Mouse (Mus musculus) intestine, postnatal 0 days (tissue): ENCODE results near the gene U2af2. TPM values are rescaled to one million over a fixed set of nuclear protein-coding genes. Genes with fewer than 3 reads are reported as not detected.
"Not testable (repeated sequence)": the region's sequence is repeated elsewhere in the genome, so short reads cannot be mapped to it uniquely, and the experiment has no call there.

ENCODE experiments used
- ATAC-seq: fragments of 200-750 bp; cut with Nextera tagmentation; 2 replicates; pipeline ENCODE4 v1.8.0; 2017; ENCODE audit warnings: mild to moderate bottlenecking, moderate TSS enrichment, moderate library complexity
- H3K27ac ChIP-seq: fragments of 300-500 bp; sonication (generic); 2 replicates; pipeline ENCODE4 v1.5.1; 2014; ENCODE audit warnings: mild to moderate bottlenecking, low read depth, low read length, moderate library complexity
- H3K27me3 ChIP-seq: fragments of 300-500 bp; sonication (generic); replicated peaks from 2 replicates; pipeline ENCODE4 v1.6.1; 2014; ENCODE audit warnings: low read length, mixed read lengths; ENCODE audit not compliant: control insufficient read depth, insufficient read depth
- H3K36me3 ChIP-seq: fragments of 300-500 bp; sonication (generic); 2 replicates; pipeline ENCODE4 v1.6.1; 2014; ENCODE audit warnings: mild to moderate bottlenecking, moderate library complexity; ENCODE audit not compliant: control insufficient read depth, insufficient read depth
- H3K4me1 ChIP-seq: fragments of 300-500 bp; sonication (generic); replicated peaks from 2 replicates; pipeline ENCODE4 v1.6.1; 2014; ENCODE audit warnings: antibody characterized with exemption, low read length, mixed read lengths; ENCODE audit not compliant: control insufficient read depth, insufficient read depth
- H3K4me2 ChIP-seq: fragments of 300-500 bp; sonication (generic); replicated peaks from 2 replicates; pipeline ENCODE4 v1.6.1; 2014; ENCODE audit warnings: low read depth, mild to moderate bottlenecking, moderate library complexity
- H3K4me3 ChIP-seq: fragments of 300-500 bp; sonication (generic); 2 replicates; pipeline ENCODE4 v1.5.1; 2014; ENCODE audit warnings: low read depth, low read length
- H3K9ac ChIP-seq: fragments of 300-500 bp; sonication (generic); 2 replicates; pipeline ENCODE4 v1.6.1; 2014; ENCODE audit warnings: mild to moderate bottlenecking, low read depth, low read length
- H3K9me3 ChIP-seq: fragments of 300-500 bp; sonication (generic); 2 replicates; pipeline ENCODE4 v1.6.1; 2016; ENCODE audit warnings: mixed run types; ENCODE audit not compliant: control insufficient read depth
- CTCF ChIP-seq: sonication (generic); IDR thresholded peaks from 2 replicates; pipeline ENCODE4 v1.5.1; 2016; ENCODE audit warnings: low read depth, mild to moderate bottlenecking, control low read depth, antibody characterized with exemption, moderate library complexity
- WGBS: fragments of 180-500 bp; shearing (Covaris S2); extraction: QIAGEN DNeasy Blood & Tissue Kit; methylation state at CpG from one replicate; pipeline ENCODE4 v1.1.7; 2014; 5-methylcytosine and 5-hydroxymethylcytosine counted together
- polyA plus RNA-seq: library from polyadenylated mRNA; unstranded; fragments of >200 nt; fragmentation: Nextera tagmentation; extraction: Ambion mirVana; gene quantifications from 2 replicates; pipeline ENCODE4 v1.2.1, GENCODE M21; 2015

Gene U2af2
- polyA plus RNA-seq, 1 experiment from 2014 or later, result 48.3 TPM

DNA sequence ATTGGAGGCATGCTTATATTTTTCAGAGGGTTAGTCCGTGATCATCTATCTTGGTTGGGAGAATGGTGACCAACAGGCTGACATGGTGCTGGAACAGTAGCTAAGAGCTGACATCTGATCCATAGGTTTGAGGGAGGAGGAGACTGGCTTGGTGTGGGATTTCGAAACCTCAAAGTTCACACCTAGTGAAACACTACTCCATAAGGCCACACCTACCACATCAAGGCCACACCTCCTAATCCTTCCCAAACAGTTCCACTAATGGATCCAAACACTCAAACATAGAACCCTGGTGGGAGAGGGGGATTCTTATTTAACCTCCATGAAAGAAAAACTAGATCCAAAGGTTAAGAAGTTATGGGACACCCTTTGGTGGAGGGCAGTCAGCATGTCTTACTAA is 45.0 kb upstream of the U2af2 start:
- no peak for TF ChIP-seq CTCF
- no peak for ATAC-seq
- H3K36me3 ChIP-seq, result peaks cover 19% of the 10 kb centered on the region

GRCm38 (mm10) chr7:5017352-5017751 is 44.6 kb upstream of the U2af2 start:
- Histone ChIP-seq H3K27ac (no peak overlapping the region), H3K4me1 (peaks cover 3% of the 10 kb centered on the region; the same call in 1 of the 2 replicates), H3K9ac (no peak overlapping the region), H3K4me2 (no peak overlapping the region), H3K9me3 (no peaks in the 10 kb centered on the region), H3K36me3 (peaks cover 15% of the 10 kb centered on the region), H3K27me3 (no peaks in the 10 kb centered on the region), H3K4me3 (no peak overlapping the region)
- ATAC-seq, result no peak
- peak; percentile 40 for TF ChIP-seq CTCF
- 94% methylated on average over 16 of the region's 16 CpGs for WGBS

More for the DNA sequence above, 45.0 kb upstream of the U2af2 start:
- Histone ChIP-seq H3K27ac (no peak overlapping the region), H3K9me3 (no peaks in the 10 kb centered on the region), H3K4me2 (no peak overlapping the region), H3K9ac (no peak overlapping the region), H3K4me1 (peaks cover 3% of the 10 kb centered on the region; the same call in 1 of the 2 replicates), H3K4me3 (no peak overlapping the region), H3K27me3 (no peaks in the 10 kb centered on the region)
- 96% methylated on average over 2 of the region's 2 CpGs for WGBS

DNA sequence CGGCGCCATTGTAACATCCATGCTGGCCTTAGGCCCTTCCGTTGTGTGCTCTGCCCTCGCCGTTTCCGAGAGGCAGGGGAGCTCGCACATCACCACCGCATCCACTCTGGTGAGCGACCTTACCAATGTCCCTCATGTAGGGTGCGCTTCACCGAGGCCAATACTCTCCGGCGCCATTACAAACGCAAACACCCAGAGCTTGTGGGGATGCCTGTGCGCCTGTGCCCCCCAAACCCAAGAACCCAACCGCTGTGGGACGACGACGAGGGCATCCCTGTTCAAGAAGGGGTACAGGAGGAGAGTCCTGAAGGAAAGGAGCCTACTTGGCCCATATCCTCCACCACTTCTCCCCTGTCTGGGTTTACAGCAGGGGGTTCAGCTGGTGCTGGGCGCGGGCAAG is 44.0 kb upstream of the U2af2 start:
- no peak for ATAC-seq
- no peak overlapping the region for H3K4me3 ChIP-seq
- no peaks in the 10 kb centered on the region for H3K27me3 ChIP-seq
- TF ChIP-seq CTCF, result no peak
- no peaks in the 10 kb centered on the region for H3K9me3 ChIP-seq
- H3K9ac ChIP-seq, result no peak overlapping the region
- no peak overlapping the region for H3K4me2 ChIP-seq
- H3K27ac ChIP-seq, result no peak overlapping the region
- 96% methylated on average over 21 of the region's 21 CpGs for WGBS
- H3K4me1 ChIP-seq, result peaks cover 3% of the 10 kb centered on the region; the same call in 1 of the 2 replicates
- peaks cover 10% of the 10 kb centered on the region; the same call in 1 of the 2 replicates for H3K36me3 ChIP-seq

- H3K4me3 ChIP-seq, result peak overlapping the region; percentile 88
- H3K4me1 ChIP-seq, H3K9me3 ChIP-seq, ATAC-seq, H3K27me3 ChIP-seq, H3K9ac ChIP-seq: not testable (repeated sequence)
- peaks cover 20% of the 10 kb centered on the region; the same call in 1 of the 2 replicates for H3K36me3 ChIP-seq
- peak overlapping the region; percentile 95 for H3K27ac ChIP-seq
- H3K4me2 ChIP-seq, result peak overlapping the region; percentile 75
- 22% methylated on average over 8 of the region's 8 CpGs for WGBS
Observed at GRCm38 (mm10) chr7:5019576-5019975, 42.4 kb upstream of the U2af2 start.

- peak within 1 kb of the TSS; percentile 75 for H3K4me2 ChIP-seq
- WGBS, result under 1% methylated on average over 49 of the region's 49 CpGs
- peaks cover 22% of the 10 kb centered on the region; the same call in 1 of the 2 replicates for H3K36me3 ChIP-seq
- no peaks in the 10 kb centered on the region for H3K27me3 ChIP-seq
- H3K9ac ChIP-seq, result peak within 1 kb of the TSS; percentile 96
- no peaks in the 10 kb centered on the region for H3K9me3 ChIP-seq
- peak within 1 kb of the TSS; percentile 95 for H3K27ac ChIP-seq
- peaks cover 3% of the 10 kb centered on the region; the same call in 1 of the 2 replicates for H3K4me1 ChIP-seq
- peak within 1 kb of the TSS; percentile 88 for H3K4me3 ChIP-seq
- TF ChIP-seq CTCF, result 0 out of 2 replicates have a peak, but pooled peaks have one; percentile 9
- ATAC-seq, result peak; percentile 86
Observed at GRCm38 (mm10) chr7:5020000-5020681, 41.8 kb upstream of the U2af2 start, which contains the start of the genes Zfp865 and Ccdc106. Gene Zfp865 (plus strand): TSS chr7:5020376. Gene Ccdc106 (plus strand): TSS chr7:5020553.

DNA sequence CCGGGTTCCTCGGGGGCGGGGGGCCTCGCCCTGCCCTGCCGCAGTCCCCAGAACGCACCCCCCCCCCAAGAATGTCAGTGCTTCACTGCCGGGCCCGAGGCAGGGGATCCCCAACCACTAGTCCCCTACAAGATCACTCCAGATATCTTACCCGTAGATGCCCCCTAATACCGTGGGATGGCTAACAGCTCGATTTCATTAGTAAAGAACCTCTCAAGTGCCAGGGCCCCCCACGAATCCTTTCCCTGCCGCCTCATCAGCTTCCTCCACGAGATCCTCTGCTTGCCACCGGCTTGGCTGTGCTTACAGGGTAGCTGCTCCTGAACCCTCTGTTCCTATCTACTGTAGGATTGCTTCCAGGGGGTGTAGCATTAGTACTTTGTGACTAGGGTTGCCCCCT is 41.3 kb upstream of the U2af2 start:
- H3K27me3 ChIP-seq, result no peaks in the 10 kb centered on the region
- peak overlapping the region; percentile 95 for H3K27ac ChIP-seq
- ATAC-seq, result 0 out of 2 replicates have a peak, but pooled peaks have one; percentile 0
- peaks cover 3% of the 10 kb centered on the region; the same call in 1 of the 2 replicates for H3K4me1 ChIP-seq
- H3K36me3 ChIP-seq, result peaks cover 22% of the 10 kb centered on the region; the same call in 1 of the 2 replicates
- peak overlapping the region; percentile 75 for H3K4me2 ChIP-seq
- TF ChIP-seq CTCF, result no peak
- H3K9ac ChIP-seq, result peak overlapping the region; percentile 96
- no peaks in the 10 kb centered on the region for H3K9me3 ChIP-seq
- H3K4me3 ChIP-seq, result peak overlapping the region; percentile 88
- under 1% methylated on average over 15 of the region's 15 CpGs for WGBS
